Mouse (Mus musculus) testis, postnatal 10 days (tissue): ENCODE measurements at regions not wholly inside any gene's neighbourhood (a gene's known extent, or its start where the extent isn't known, plus 50 kb on each side); places are given as distances from the start of the nearest gene placed in this dataset.

Experiments
- DNase-seq: peaks from one replicate; pipeline ENCODE4 v3.0.0; 2021; ENCODE audit warnings: low spot score

DNA sequence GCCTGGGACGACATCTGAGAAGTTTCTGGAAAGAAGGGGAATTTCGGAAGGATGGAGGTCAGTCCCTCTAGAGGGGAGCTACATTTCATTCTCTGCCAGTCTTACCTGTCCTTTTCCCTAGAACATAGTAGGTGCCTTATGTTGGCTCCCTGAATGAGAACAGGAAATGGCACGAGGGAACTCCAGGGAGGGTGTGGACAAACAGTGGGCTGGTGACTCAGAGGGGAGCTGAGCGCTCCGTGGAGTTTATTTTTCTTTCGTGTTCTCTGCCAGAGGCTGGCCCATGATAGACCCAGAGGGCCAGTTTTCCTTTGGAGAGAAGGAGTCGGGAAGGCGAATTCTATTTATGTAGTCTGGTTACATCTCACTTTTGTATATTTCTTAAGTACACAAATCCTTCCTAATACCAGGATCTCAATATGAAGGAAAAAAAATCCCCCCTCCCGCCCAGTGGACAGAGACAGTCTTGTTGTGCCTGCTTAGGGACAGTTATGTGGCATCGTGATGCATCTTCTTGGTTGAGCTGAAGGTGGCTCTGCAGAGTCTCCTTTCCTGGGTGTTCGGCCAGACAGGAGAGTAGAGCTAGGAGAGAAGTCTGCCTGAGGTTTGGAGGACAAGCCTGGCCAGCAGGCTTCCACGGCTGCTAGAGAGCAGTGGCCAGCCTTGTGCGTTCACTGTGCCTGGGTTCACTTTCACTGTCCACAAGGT lies 84.3 kb upstream of the Rbpj start:
- DNase-seq: no peak

DNA sequence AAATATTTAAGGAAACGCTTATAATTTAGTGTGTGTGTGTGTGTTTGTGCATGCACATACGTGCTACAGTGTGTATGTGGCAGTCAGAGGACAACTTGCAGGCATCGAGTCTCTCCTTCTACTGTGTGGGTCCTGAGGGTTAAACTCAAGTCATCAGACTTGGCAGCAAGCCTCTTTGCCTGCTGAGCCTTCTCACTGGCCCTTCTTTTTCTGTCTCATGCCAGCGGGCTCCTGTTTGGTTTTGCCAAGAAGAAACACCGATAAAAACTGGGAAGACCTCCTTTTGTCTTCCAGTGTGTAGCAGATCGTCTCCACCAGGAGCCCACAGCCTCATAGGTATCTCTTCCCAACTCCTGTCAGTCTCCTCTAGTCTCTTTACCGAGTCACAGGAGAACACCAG lies 81.9 kb upstream of the Rbpj start:
- DNase-seq: no peak

DNA sequence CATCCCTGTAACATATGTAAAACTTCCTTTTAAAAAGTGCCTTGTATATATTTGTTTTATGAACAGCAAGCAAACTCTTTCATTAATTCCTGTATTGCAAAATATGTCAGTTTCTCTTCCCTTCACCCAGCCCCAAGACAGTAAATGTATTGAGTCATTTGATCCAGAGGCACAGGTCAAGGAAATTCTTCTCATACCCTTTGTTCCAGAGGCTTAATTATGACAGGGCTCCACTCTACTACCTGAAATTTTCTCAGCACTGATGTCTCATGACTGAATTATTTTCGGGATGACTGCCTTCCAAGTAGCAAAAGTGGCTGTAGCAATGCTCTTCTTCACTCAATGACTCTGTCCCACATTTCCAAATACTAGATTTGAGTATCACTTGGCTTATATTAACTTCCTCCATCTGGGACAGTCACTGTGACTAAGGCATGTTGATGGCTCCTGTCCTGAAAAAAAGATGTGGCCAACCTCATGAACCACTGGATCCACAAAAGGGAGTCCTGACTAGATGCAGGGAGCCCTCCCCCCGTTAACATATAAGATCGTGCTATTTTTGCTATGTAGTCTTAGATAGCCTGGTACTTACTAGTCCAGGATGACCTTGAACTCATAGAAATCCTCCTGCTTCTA lies 80.3 kb upstream of the Rbpj start:
- DNase-seq: no peak

DNA sequence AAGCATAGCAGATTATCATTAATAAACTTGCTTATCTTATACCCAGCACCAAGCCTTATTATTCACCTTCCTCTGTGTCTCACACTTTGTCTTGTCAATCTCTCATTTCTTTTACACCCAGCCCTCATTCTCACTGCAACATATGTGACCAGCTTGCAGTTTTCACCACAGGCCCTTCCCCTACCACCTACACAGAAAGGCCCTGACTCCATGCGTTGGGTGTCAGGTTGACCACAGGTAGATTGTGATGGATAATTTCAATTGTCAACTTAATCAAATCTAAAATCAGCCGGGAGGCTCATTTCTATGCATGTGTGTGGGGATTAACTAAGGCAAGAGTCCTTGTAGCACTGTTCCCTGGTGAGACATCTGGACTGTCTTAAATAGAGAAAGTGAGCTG lies 72.4 kb upstream of the Rbpj start:
- no peak for DNase-seq

DNA sequence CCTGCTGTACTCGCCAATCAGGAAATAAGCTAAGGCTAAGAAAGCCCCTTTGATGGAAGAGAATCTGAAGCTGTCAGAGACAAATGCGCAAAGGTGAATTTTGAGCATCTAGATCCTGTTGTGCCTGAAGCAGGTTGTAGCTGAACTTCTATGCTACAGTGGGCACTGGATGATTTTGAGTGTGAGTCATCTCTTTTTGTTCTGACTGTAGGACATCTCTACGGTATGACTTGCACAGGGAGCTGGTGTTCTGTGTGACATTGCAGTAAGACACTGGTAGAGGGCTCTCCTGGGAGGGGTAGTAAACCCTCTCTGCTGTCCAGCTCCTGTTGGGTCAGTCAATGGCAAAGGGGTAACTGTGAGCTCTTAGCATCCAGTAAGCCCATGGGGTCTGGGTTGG lies 71.4 kb upstream of the Rbpj start:
- no peak for DNase-seq

DNA sequence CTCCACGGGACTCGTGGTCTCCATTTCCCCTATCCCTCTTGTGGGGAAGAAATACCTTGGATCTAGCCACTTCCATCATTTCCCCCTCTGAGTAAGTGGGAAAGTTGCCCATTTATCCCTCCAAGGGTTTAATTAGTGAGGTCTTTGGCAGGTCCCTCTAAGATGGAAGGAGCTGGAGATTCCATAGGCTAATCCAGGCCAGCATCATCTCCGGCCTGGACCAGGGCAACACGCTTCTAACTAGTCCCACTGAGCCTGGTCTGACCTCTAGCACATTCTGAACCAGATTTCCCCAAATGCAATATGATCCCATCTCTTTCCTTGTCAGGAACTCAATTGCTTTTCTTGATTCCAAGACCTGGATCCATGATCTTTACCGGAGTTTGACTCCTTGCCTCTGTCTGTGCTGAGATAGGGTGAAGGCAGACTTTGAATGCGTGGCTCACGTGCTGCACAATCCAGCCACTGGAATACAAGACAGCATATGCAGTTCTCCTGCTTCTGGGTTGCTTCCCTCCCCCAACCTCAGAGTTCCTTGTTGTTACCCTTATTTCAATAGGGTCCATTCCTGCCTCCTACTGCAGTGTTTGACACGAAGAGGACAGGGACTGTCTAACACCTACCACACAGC lies 67.4 kb upstream of the Rbpj start:
- DNase-seq: no peak

DNA sequence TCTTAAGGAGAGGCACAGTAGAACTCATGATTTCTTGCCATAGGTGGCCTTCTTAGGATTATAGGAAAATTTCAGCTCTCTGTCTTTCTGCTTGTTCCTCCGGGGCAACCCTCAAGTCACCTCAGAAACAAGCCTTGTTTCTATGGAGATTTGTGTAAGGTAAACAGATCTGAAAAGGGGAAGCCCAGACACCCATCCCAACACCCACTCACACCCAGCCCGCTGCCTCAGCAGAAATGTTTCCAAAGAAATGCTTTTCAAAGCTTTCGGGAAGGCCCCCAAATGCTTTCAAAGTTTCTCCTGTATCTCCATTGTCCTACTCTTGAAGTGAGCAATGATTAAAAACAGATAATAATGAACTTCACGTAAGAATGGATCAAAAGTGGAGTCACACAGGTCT lies 64.9 kb upstream of the Rbpj start:
- no peak for DNase-seq

DNA sequence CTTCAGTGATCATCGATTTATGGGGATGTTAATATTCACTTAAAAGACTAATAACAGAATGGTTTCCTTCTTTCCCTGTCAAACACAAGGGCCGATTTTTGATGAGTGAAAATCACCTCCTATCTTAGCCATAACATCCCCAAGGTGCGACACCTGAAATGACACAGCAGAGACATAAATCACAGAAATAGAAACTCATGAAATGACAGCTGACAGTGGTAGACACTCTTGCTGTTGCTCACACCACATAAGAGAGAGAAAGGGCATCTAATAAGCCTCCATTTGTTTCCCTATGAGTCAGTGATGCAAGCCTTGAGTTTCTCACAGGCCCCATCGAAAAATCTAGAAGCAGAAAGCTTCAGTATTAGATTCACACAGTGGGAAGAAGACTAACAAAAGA lies 63.9 kb upstream of the Rbpj start:
- no peak for DNase-seq

DNA sequence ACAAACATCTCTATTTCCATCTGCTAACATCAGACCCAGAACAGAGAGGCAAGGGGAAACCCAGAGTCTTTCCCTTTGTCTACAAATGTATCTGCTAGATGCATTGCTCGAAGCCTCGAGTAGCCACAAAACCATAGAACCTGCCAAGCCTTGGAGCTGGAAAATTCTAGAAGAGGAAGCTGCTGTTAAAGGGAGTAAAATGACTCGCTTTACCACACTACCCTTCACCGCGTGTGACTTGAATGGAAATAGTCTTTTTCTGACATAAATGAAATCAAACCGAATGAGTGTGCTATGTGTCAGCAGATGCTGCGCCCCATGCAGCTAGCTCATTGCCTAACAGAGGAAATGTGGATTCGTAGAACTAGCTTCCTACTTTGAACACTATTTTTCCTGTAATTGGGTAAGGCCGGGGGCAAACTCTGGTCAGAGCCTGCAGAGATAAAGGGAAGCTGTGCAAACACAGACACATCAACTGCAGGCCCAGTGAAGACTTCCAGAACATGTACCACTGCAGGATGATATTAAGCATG lies 63.3 kb upstream of the Rbpj start:
- DNase-seq: no peak

DNA sequence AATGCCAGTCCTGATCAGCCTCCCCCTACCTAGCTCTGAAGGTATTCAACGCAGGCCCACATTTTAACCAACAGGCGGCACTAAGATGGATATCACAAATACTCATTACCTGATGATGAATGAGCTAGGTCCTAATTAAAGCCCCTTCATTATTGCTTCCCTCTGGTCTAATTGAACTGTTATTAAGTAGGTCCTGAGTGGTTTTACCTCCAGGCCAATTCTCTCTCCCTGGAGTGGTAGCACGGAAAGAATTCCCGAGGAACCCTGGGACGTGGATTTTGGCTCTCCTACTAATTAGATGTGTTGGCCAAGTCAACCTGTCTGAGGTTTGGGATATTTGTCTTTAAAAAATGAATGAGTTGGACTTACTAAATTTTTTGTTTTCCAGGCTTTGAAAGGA lies 60.0 kb upstream of the Rbpj start:
- no peak for DNase-seq

DNA sequence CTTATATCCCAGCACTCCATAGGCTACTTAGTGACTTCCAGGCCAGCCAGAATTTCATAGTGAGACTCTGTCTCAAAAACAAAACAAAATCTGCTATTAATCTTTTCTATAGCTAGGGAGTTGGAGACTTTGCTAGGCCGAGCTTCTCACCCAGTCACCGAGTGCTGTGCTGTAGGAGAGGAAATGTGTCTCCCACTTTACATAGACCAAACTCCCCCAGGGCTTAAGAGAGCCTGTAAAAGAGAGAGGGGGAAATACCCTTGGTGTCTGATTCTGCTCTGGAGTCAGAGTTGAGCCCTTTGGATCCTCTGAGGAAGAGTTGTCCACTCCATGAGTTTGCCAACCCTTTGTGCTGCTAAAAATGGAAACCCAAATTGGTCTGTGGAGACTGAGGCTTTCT lies 58.3 kb upstream of the Rbpj start:
- no peak for DNase-seq

DNA sequence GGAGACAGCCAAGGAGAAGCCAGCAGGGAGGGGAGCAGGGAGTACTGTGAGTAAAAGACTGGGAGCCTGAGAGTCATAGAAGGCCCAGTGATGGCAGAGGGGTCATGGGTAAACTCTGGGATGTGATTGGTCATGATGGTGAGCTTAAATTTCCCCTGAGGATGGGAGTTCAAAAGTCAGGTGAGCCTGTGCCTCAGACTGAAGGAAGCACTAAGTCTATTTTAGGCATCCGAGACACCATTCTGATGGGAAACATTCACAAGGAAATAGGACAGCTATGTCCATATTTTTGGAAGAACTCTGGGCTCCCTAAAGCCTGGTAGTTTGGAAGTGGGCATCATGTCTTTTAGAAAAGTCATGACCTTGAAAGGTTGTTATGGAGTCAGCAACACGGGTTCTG lies 57.7 kb upstream of the Rbpj start:
- DNase-seq: no peak

DNA sequence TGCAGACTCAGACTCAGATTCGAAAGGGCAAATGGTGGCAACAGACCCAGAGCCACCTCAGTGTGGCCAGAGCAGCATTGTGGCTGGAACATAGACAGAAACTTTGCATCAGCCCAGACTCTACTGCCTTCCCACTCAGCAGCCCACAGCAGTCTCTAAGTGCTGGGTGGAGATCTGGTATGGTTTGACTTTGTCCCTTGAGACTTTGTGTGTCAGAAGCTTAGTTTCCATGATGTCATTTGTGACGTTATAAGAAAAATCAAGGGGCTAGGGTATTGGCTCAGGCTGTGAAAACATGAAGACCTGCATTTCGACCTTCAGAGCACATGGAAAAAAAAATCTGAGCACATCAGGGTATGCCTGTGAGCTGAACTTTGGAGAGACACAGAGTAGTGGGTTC lies 56.2 kb upstream of the Rbpj start:
- DNase-seq: no peak

DNA sequence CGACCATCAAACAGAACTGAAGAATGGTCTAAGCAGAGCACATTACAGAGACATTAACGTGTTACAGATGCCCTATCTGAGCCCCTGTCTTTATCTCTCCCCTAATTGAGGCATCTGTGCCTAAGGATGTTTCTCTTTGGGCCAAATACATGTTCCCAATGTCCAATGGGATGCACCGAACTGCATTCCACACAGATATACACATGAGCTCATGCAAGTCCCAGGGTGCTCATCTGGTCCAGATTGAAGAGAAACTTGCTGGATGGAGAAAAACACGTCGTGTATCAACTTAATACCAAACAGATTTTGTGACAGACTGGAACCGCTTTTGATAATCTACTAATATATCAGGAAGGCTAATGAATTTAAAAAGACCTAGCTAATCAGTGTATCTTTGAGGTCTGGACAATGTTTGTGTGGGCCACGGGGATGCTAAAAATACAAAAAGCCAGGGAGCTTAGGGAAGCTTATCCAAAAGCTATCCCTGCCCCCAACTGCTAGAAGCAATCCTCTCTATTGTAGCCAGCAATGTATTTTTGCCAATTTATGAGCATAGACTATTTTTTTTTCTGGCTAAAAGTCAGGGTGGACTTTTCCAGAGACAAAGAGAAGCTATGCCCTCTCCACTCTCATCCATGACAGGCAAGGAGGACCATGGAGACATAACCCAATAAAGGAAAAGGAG lies 53.4 kb upstream of the Rbpj start:
- no peak for DNase-seq

DNA sequence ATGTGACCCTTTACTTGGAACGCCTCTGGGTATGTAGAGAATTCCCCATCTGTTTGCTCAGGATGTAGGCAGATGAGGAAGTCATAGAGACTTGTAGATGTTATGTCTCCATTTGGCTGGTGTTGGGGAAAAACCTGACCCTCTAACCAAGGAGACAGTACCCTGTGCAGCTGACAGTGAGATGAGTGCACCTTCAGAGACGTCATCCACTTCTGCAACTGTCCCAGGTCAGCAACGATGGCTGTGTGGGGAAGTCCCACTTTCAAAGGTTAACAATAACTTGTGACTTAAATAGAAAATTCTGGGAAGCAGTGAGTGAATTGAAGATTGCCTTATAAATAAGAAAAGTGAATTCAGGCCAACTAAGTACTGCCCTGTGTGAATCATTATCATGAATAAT lies 52.3 kb upstream of the Rbpj start:
- DNase-seq: no peak

DNA sequence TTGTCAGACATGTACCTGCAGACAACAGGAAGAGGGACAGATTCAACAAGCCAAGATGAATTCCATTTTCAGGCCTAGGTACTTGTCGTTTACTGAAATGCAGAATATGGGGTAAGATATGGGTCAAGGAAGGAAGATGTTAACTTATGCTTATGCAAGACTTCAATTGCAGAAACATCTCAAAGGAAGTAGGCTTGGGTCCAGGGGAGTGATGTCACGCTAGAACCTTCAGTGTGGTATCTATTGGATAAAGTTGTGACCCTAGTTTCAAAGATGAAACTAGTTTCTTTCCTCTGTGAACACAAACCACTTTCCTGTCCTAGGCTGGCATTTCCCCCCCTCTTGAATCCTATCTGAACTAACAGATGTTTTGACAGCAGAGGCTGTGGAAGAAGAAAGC lies 50.5 kb upstream of the Rbpj start:
- DNase-seq: no peak
